In the genomic region with DNA sequence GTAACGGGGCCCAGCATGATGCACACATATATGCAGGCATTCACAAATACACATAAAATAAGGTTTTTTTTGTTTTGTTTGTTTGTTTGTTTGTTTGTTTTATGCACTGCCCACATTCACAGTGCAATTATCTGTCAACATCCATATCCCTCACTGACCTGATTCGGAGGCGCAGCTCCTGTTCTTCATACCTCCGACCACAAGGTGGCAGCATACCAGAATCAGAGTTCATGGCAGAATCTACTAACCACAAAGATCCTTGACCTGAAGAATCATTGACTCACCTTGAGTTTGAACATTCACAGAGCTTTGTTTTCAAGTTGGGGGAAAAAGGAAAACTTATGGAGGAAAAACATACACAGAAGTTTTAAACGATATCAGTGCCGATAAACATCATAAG, we compare ENCODE assay signal across 10 mouse cellular contexts.
DNase-seq lines count a peak whose midpoint lies in the region; ATAC-seq and TF ChIP-seq lines count a peak whose summit lies in the region.
"Had no signal": no experiment of that assay in that cellular context is flagged by ENCODE, and none has a peak within 500 bp of the region (broad histone marks: within the 10 kb centered on the region; RNA-seq: fewer than 3 reads in every experiment).

No protein-coding gene starts in this region.

- H3K79me2 ChIP-seq in liver, adult 2 months (ENCODE audit: control insufficient read depth, insufficient read depth, low read length), result no peaks in the 10 kb centered on the region

- H3K36me3 ChIP-seq in liver, adult 2 months (ENCODE audit: control insufficient read depth, insufficient read depth, low read length), result no peaks in the 10 kb centered on the region
- H3K36me3 ChIP-seq in liver, embryonic 11.5 days (ENCODE audit: control insufficient read depth, insufficient read depth, low read length), result no peaks in the 10 kb centered on the region
- no peaks in the 10 kb centered on the region for H3K36me3 ChIP-seq in small intestine, adult 2 months (ENCODE audit: control insufficient read depth, insufficient read depth, low read length)
- no peaks in the 10 kb centered on the region for H3K36me3 ChIP-seq in embryonic facial prominence, embryonic 10.5 days (replicated peaks)
- H3K36me3 ChIP-seq: embryonic facial prominence, embryonic 13.5 days; hindbrain, embryonic 10.5 days had no signal

- H3K9me3 ChIP-seq in liver, embryonic 11.5 days (ENCODE audit: control insufficient read depth, low read length), result peaks cover 2% of the 10 kb centered on the region; the same call in 1 of the 2 replicates
- no peaks in the 10 kb centered on the region for H3K9me3 ChIP-seq in embryonic facial prominence, embryonic 10.5 days
- H3K9me3 ChIP-seq: embryonic facial prominence, embryonic 13.5 days; hindbrain, embryonic 10.5 days had no signal

- H3K27me3 ChIP-seq in liver, adult 2 months (ENCODE audit: control insufficient read depth, insufficient read depth, low read length), result no peaks in the 10 kb centered on the region
- H3K27me3 ChIP-seq in liver, embryonic 11.5 days (replicated peaks; ENCODE audit: control insufficient read depth, insufficient read depth, low read length), result no peaks in the 10 kb centered on the region
- no peaks in the 10 kb centered on the region for H3K27me3 ChIP-seq in small intestine, adult 2 months (ENCODE audit: control insufficient read depth, insufficient read depth, low read length)
- no peaks in the 10 kb centered on the region for H3K27me3 ChIP-seq in embryonic facial prominence, embryonic 10.5 days (replicated peaks; ENCODE audit: low read depth, poor library complexity, severe bottlenecking)
- H3K27me3 ChIP-seq: embryonic facial prominence, embryonic 13.5 days had no signal

- TF ChIP-seq POLR2A in liver, adult 2 months (IDR thresholded peaks at IDR 0.05; ENCODE audit: extremely low read depth, insufficient read depth, low read length), result no peak
- TF ChIP-seq POLR2A in small intestine, adult 2 months (IDR thresholded peaks at IDR 0.05; ENCODE audit: low read depth, low read length), result no peak

- no peak overlapping the region for H3K4me3 ChIP-seq in liver, adult 2 months (ENCODE audit: insufficient read depth, low read depth, low read length)
- H3K4me3 ChIP-seq in liver, embryonic 11.5 days (ENCODE audit: low read depth, low read length), result no peak overlapping the region
- no peak overlapping the region for H3K4me3 ChIP-seq in small intestine, adult 2 months (ENCODE audit: low read depth, low read length)
- no peak overlapping the region for H3K4me3 ChIP-seq in embryonic facial prominence, embryonic 10.5 days
- H3K4me3 ChIP-seq: embryonic facial prominence, embryonic 13.5 days; hindbrain, embryonic 10.5 days had no signal

- 96% methylated on average over 6 of the region's 6 CpGs for WGBS in liver, adult 2 months
- 92% methylated on average over 6 of the region's 6 CpGs for WGBS in liver, embryonic 11.5 days
- 96% methylated on average over 6 of the region's 6 CpGs for WGBS in small intestine, adult 2 months
- 95% methylated on average over 6 of the region's 6 CpGs for WGBS in embryonic facial prominence, embryonic 10.5 days

- peak; percentile 45; the same call in 1 of the 2 replicates for TF ChIP-seq CTCF in liver, adult 2 months (IDR thresholded peaks at IDR 0.05; ENCODE audit: low read depth, low read length)
- TF ChIP-seq CTCF in small intestine, adult 2 months (IDR thresholded peaks at IDR 0.05; ENCODE audit: extremely low read depth, insufficient read length, insufficient replicate concordance, low read depth, low read length), result peak; percentile 59; the same call in 1 of the 2 replicates

- H3K4me1 ChIP-seq in liver, adult 2 months (ENCODE audit: control insufficient read depth, insufficient read depth, low read length), result peaks cover 4% of the 10 kb centered on the region; the same call in 1 of the 2 replicates
- H3K4me1 ChIP-seq in liver, embryonic 11.5 days (replicated peaks; ENCODE audit: control insufficient read depth, insufficient read depth, low read length), result no peaks in the 10 kb centered on the region
- no peaks in the 10 kb centered on the region for H3K4me1 ChIP-seq in small intestine, adult 2 months (ENCODE audit: control insufficient read depth, insufficient read depth, insufficient read length, low read length)
- peaks cover 9% of the 10 kb centered on the region; the same call in 1 of the 2 replicates for H3K4me1 ChIP-seq in embryonic facial prominence, embryonic 10.5 days
- H3K4me1 ChIP-seq: embryonic facial prominence, embryonic 13.5 days had no signal

- no peak for ATAC-seq in CD4-positive, CD25-positive, alpha-beta regulatory T cell, adult 4 months
- no peak for ATAC-seq in liver, embryonic 11.5 days (replicated peaks; ENCODE audit: low FRiP score)

- H3K9ac ChIP-seq in liver, adult 2 months (ENCODE audit: low read depth, low read length), result no peak overlapping the region
- no peak overlapping the region for H3K9ac ChIP-seq in liver, embryonic 11.5 days (ENCODE audit: low read depth, low read length)
- H3K9ac ChIP-seq: embryonic facial prominence, embryonic 13.5 days had no signal

- no peak overlapping the region for H3K27ac ChIP-seq in liver, adult 2 months (replicated peaks; ENCODE audit: insufficient read depth, low read depth, low read length)
- H3K27ac ChIP-seq in liver, embryonic 11.5 days (ENCODE audit: low read depth, low read length), result no peak overlapping the region
- no peak overlapping the region for H3K27ac ChIP-seq in small intestine, adult 2 months (ENCODE audit: insufficient read depth, low read depth, low read length)
- H3K27ac ChIP-seq in embryonic facial prominence, embryonic 10.5 days (replicated peaks), result no peak overlapping the region
- H3K27ac ChIP-seq: embryonic facial prominence, embryonic 13.5 days; hindbrain, embryonic 10.5 days had no signal

- H3K4me2 ChIP-seq in liver, embryonic 11.5 days, result no peak overlapping the region
- H3K4me2 ChIP-seq: embryonic facial prominence, embryonic 13.5 days had no signal

- peak; percentile 56 for DNase-seq in CD4-positive, CD25-positive, alpha-beta regulatory T cell, adult 2 months (ENCODE audit: low read depth, low spot score)
- no peak for DNase-seq in liver, adult 2 months (ENCODE audit: extremely low read depth, low read depth, low spot score)
- DNase-seq in liver, embryonic 11.5 days (ENCODE audit: low spot score), result no peak
- DNase-seq in ZHBTc4 (ENCODE audit: low read depth, low spot score) (peak; percentile 66), MN1 (ENCODE audit: low spot score) (no peak)
- DNase-seq in embryonic facial prominence, embryonic 10.5 days (ENCODE audit: low spot score), result no peak

Comparison
In these comparisons a context has a peak if more than half of its experiments do, and no peak if none do; other contexts are left out.
1. DNase-seq: peak in CD4-positive, CD25-positive, alpha-beta regulatory T cell, adult 2 months (single experiment) and ZHBTc4 (single experiment); none in liver, adult 2 months (single experiment), liver, embryonic 11.5 days (single experiment), embryonic facial prominence, embryonic 10.5 days (single experiment) and MN1 (single experiment).